Mouse (Mus musculus) lung, embryonic 16.5 days (tissue): ENCODE results near the gene Atg7. TPM values are rescaled to one million over a fixed set of nuclear protein-coding genes. Genes with fewer than 3 reads are reported as not detected.
A peak's percentile ranks its signal among the peaks of the same experiment; 100 is the strongest.

Source experiments
- ATAC-seq: fragments of 200-750 bp; cut with Nextera tagmentation; 2 replicates; pipeline ENCODE4 v1.8.0; 2017; ENCODE audit warnings: low read depth, mild to moderate bottlenecking, moderate library complexity
- H3K27ac ChIP-seq: fragments of 300-500 bp; sonication (generic); 2 replicates; pipeline ENCODE4 v1.5.1; 2014; ENCODE audit warnings: mild to moderate bottlenecking, control low read depth, low read length
- H3K27me3 ChIP-seq: fragments of 300-500 bp; sonication (generic); 2 replicates; pipeline ENCODE4 v1.6.1; 2014; ENCODE audit warnings: low read depth, low read length, mixed read lengths; ENCODE audit not compliant: control insufficient read depth, insufficient read depth
- H3K36me3 ChIP-seq: fragments of 300-500 bp; sonication (generic); 2 replicates; pipeline ENCODE4 v1.6.1; 2014; ENCODE audit warnings: low read length; ENCODE audit not compliant: control insufficient read depth, insufficient read depth
- H3K4me1 ChIP-seq: fragments of 300-500 bp; sonication (generic); replicated peaks from 2 replicates; pipeline ENCODE4 v1.6.1; 2014; ENCODE audit warnings: low read length, mixed read lengths; ENCODE audit not compliant: control insufficient read depth, insufficient read depth
- H3K4me2 ChIP-seq: fragments of 300-500 bp; sonication (generic); 2 replicates; pipeline ENCODE4 v1.6.1; 2014; ENCODE audit warnings: low read depth, low read length, control low read depth
- H3K4me3 ChIP-seq: fragments of 300-500 bp; sonication (generic); 2 replicates; pipeline ENCODE4 v1.5.1; 2014; ENCODE audit warnings: mild to moderate bottlenecking, low read length, control low read depth
- H3K9ac ChIP-seq: fragments of 300-500 bp; sonication (generic); 2 replicates; pipeline ENCODE4 v1.6.1; 2014; ENCODE audit warnings: low read length, control low read depth
- H3K9me3 ChIP-seq: fragments of 300-500 bp; sonication (generic); 2 replicates; pipeline ENCODE4 v1.6.1; 2016; ENCODE audit warnings: low read length; ENCODE audit not compliant: control insufficient read depth
- WGBS: fragments of 180-500 bp; shearing (Covaris S2); extraction: QIAGEN DNeasy Blood & Tissue Kit; methylation state at CpG from one replicate; pipeline ENCODE4 v1.1.7; 2014; 5-methylcytosine and 5-hydroxymethylcytosine counted together
- polyA plus RNA-seq: library from polyadenylated mRNA; unstranded; fragments of >200 nt; fragmentation: Nextera tagmentation; extraction: Ambion mirVana; gene quantifications from 2 replicates; pipeline ENCODE4 v1.2.1, GENCODE M21; 2015

The Atg7 gene
- polyA plus RNA-seq, 1 experiment from 2014 or later: 24.9 TPM

DNA sequence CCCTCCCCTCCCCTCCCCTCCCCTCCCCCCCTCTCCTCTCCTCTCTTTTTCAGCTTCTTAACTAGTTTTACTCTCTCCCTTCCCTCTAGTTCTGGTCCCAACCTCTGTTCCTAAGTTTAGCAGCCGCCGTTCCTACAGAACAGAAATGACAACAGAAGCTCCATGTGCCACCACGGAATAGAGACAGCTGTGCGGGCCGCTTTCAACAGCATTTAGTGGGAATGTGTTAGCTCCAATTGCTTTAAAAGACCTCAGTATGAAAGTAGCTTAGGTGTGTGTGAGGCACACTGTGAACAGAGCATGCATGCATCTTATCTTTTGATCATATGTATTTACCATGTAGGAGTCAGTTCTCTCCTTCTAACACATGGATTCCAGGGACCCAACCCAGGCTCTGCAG lies 79.1 kb downstream of the Atg7 start:
- Histone ChIP-seq H3K4me3 (no peak overlapping the region), H3K4me2 (no peak overlapping the region), H3K9ac (no peak overlapping the region), H3K36me3 (no peaks in the 10 kb centered on the region), H3K27ac (no peak overlapping the region), H3K4me1 (peaks cover 34% of the 10 kb centered on the region), H3K9me3 (no peaks in the 10 kb centered on the region), H3K27me3 (no peaks in the 10 kb centered on the region)
- WGBS: 81% methylated on average over 5 of the region's 5 CpGs
- ATAC-seq: no peak

DNA sequence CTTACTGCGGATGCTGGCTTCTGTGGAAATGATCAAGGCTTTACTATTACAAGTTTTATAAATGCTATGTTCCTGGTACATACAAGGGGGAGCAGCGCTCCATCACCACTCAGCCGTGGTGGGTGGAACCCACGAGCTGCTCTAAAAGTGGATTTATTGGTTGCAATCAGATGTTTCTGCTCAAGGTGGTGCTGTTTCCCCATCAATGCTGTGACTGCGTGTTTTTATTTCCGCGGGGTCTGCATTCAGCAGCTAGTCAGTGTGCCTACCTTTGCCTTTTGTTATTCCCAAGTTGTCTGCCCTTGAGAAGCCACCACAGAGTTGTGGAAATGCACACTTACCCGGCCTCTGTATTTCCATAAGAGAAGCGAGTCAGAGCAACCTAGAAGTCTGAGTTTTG lies 81.0 kb downstream of the Atg7 start:
- 0 out of 2 replicates have a peak overlapping the region, but pooled peaks have one; percentile 33 for H3K4me2 ChIP-seq
- H3K4me3 ChIP-seq: no peak overlapping the region
- H3K27ac ChIP-seq: no peak overlapping the region; the same call in 1 of the 2 replicates
- H3K36me3 ChIP-seq: no peaks in the 10 kb centered on the region
- peak; percentile 16; the same call in 1 of the 2 replicates for ATAC-seq
- no peaks in the 10 kb centered on the region for H3K9me3 ChIP-seq
- no peak overlapping the region for H3K9ac ChIP-seq
- no peaks in the 10 kb centered on the region for H3K27me3 ChIP-seq
- peaks cover 34% of the 10 kb centered on the region for H3K4me1 ChIP-seq
- WGBS: 20% methylated on average over 9 of the region's 9 CpGs

DNA sequence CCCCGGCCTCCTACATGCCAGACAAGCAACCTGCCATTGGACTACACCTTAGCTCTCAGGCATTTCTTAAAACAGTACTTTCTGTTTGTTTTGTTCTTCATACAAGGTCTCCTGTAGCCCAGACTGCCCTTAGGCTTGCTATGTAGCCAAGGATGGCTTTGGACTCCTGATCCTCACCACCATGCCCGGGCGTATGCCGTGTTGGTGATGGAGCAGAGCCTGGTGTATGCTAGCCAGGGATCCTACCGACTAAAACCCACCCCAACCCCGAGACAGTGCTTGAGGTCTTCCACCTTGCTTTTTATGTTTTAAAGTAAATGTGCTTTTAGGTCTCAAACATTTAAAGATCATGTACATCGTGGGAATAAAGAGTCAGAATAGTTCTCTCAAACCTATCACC lies 81.5 kb downstream of the Atg7 start:
- Histone ChIP-seq H3K4me3 (no peak overlapping the region), H3K27ac (peak overlapping the region; percentile 74; the same call in 1 of the 2 replicates), H3K4me2 (0 out of 2 replicates have a peak overlapping the region, but pooled peaks have one; percentile 33), H3K9me3 (no peaks in the 10 kb centered on the region), H3K27me3 (no peaks in the 10 kb centered on the region), H3K9ac (no peak overlapping the region), H3K4me1 (peaks cover 30% of the 10 kb centered on the region), H3K36me3 (no peaks in the 10 kb centered on the region)
- 57% methylated on average over 7 of the region's 7 CpGs for WGBS
- no peak for ATAC-seq

DNA sequence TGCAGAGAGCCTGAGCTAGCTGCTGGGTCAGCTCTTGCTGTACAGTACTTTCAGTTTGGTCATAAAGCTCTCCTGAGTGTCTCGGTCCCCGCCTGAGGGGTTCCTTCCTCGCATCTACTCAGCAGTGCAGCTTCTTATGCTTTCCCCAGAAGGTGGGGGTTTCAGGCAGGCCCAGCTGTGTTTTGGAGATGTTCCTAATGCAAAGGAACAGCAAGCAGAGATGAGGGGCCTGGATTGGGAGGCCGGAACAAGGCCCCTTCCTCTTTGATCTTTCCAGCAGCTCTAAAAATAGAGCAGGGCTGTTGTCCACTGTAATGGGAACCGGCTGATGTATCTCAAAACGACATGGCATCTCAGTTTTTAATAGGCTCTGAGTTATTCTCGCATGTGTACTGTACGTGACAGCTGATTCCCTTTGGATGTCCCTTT lies 82.3 kb downstream of the Atg7 start:
- Histone ChIP-seq H3K9me3 (no peaks in the 10 kb centered on the region), H3K4me1 (peaks cover 27% of the 10 kb centered on the region), H3K36me3 (no peaks in the 10 kb centered on the region), H3K27ac (peak overlapping the region; percentile 74), H3K9ac (peak overlapping the region; percentile 20), H3K4me2 (peak overlapping the region; percentile 30; the same call in 1 of the 2 replicates), H3K27me3 (no peaks in the 10 kb centered on the region), H3K4me3 (no peak overlapping the region)
- 19% methylated on average over 8 of the region's 8 CpGs for WGBS
- peak; percentile 92 for ATAC-seq

DNA sequence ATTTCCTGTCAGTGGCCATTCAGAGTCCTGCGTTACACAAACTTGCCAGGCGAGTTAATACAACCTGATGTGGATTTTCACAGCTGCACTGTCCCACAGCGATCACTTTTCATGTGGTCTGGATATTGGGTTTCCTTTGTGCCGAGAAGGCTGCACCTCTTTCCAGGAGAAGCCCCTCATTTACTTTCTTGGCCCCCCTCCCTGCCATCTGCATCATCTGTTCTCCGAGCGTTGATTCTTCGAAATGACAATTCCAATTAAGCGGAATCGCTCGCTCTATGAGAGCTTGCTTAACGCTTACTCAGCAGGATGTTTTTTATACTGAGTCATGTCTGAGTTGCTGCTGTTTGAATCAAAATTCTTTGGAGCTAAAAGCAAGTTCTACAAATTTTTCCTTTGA lies 83.8 kb downstream of the Atg7 start:
- WGBS: 65% methylated on average over 11 of the region's 11 CpGs

DNA sequence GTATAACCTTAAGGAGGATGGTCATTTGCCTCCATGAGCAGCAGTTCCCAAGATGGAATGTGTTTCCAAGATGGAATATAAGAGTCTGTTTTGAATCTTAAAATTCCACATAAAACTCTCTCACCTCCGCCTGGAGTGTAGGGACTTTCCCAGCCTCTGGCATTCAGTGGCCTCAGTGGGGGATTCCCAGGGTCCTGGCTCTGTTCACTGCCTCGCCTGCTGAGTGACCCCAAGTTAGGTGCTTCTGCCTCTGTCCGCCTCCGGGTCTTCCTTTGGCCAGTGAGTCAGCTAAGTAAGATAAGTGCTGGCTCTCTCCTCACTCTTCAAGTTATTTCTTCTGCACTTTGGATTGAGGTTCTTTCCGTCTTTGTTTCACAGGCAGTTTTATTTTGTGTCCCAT lies 90.3 kb downstream of the Atg7 start:
- no peak overlapping the region for H3K4me2 ChIP-seq
- ATAC-seq: no peak
- no peaks in the 10 kb centered on the region for H3K9me3 ChIP-seq
- no peak overlapping the region for H3K9ac ChIP-seq
- WGBS: 59% methylated on average over 5 of the region's 5 CpGs
- H3K27ac ChIP-seq: no peak overlapping the region
- peaks cover 3% of the 10 kb centered on the region; the same call in 1 of the 2 replicates for H3K4me1 ChIP-seq
- no peak overlapping the region for H3K4me3 ChIP-seq
- H3K36me3 ChIP-seq: no peaks in the 10 kb centered on the region
- H3K27me3 ChIP-seq: no peaks in the 10 kb centered on the region

More for the DNA sequence above, 83.8 kb downstream of the Atg7 start:
- no peak overlapping the region for H3K4me3 ChIP-seq
- H3K9me3 ChIP-seq: no peaks in the 10 kb centered on the region
- H3K27ac ChIP-seq: no peak overlapping the region
- no peaks in the 10 kb centered on the region for H3K36me3 ChIP-seq
- H3K27me3 ChIP-seq: no peaks in the 10 kb centered on the region
- no peak for ATAC-seq
- H3K4me2 ChIP-seq: no peak overlapping the region
- peaks cover 27% of the 10 kb centered on the region for H3K4me1 ChIP-seq
- H3K9ac ChIP-seq: no peak overlapping the region

DNA sequence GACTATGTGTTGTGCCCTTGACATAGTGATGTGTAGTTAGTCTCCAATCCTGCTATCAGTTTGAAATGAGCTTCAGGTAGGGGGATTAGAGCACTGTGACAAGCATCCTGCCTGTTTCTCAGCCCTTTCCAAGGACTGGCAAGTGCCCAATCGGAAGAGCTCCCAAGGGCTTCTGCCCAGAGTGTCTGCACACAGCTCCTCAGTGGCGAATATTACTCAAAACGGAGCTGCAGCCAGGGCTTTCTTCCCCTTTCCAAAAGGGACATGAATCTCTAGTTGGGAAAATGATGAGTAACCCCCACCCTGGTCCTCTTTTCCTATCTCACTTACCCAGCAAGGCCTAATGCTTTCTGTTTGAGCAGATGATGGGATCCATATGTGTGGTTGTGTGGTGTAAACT lies 90.8 kb downstream of the Atg7 start:
- H3K4me2 ChIP-seq: no peak overlapping the region
- no peaks in the 10 kb centered on the region for H3K27me3 ChIP-seq
- H3K4me3 ChIP-seq: no peak overlapping the region
- H3K9ac ChIP-seq: no peak overlapping the region
- WGBS: 75% methylated on average over 3 of the region's 3 CpGs
- H3K4me1 ChIP-seq: peaks cover 3% of the 10 kb centered on the region; the same call in 1 of the 2 replicates
- no peaks in the 10 kb centered on the region for H3K9me3 ChIP-seq
- no peak for ATAC-seq
- H3K27ac ChIP-seq: no peak overlapping the region
- no peaks in the 10 kb centered on the region for H3K36me3 ChIP-seq

DNA sequence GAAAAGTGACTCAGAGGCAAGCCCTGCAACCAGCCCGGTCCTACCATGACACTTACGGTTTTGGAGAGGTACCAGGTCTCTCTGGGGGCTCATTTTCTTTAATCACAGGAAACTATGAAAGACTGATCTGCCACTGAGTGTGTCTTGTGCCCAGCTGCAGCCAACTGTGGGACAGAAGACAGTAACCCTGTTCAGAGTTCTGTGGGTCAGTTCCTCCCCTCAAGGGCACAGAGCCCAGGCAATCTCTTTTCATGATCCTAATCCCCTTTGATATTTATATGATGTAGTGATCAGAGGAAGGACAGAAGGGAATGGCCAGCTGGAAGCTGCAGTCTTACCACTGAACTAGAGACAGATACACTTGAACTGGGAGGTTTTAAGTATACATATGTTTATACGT lies 92.2 kb downstream of the Atg7 start:
- Histone ChIP-seq H3K9ac (no peak overlapping the region), H3K27ac (no peak overlapping the region), H3K27me3 (no peaks in the 10 kb centered on the region), H3K4me3 (no peak overlapping the region), H3K4me1 (peaks cover 3% of the 10 kb centered on the region; the same call in 1 of the 2 replicates), H3K36me3 (no peaks in the 10 kb centered on the region), H3K4me2 (no peak overlapping the region), H3K9me3 (no peaks in the 10 kb centered on the region)
- no peak for ATAC-seq
- WGBS: 77% methylated on average over 3 of the region's 3 CpGs

DNA sequence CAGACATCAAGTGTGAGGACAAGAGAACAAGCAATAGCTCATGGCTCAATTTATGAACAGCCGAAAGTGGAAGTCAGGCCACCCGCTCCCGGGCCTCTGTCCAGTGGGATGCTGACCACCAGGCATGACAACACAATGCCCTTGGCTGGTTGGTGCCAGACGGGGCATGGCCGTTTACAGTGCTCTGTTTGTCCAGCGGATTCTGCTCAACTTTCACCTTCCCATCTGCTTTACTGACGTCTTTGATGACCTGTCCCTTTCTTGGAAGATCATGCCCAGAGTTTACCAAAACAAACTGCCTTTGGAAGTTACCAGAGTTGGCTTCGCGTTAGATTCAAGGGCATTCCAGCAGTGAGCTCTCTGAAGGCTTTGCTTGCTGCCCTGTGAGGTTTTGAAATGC lies 93.5 kb downstream of the Atg7 start:
- no peaks in the 10 kb centered on the region for H3K36me3 ChIP-seq
- H3K27ac ChIP-seq: no peak overlapping the region
- H3K4me2 ChIP-seq: no peak overlapping the region
- no peak for ATAC-seq
- H3K4me1 ChIP-seq: peaks cover 3% of the 10 kb centered on the region; the same call in 1 of the 2 replicates
- H3K9ac ChIP-seq: no peak overlapping the region
- H3K4me3 ChIP-seq: no peak overlapping the region
- WGBS: 87% methylated on average over 9 of the region's 9 CpGs
- H3K27me3 ChIP-seq: no peaks in the 10 kb centered on the region
- no peaks in the 10 kb centered on the region for H3K9me3 ChIP-seq

DNA sequence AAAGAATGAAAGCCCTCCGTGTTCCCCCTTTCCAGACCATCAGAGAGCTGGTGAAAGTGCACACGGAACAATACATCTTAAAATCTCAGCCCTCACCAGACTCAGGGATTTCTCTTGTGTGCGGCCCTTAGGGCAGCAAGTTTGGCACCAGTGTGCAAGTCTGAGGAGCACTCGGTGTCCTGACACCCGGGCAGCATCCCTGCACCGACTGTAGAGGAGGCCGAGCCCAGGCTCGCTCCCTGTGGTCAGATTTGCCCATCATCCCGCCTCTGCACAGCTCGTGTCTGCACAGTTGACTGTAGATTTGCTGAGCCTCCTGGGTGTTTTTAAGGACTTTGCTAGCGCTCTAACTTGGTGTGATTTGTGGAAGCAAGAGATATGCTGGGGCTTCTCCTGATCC lies 94.3 kb downstream of the Atg7 start:
- H3K4me1 ChIP-seq: peaks cover 3% of the 10 kb centered on the region; the same call in 1 of the 2 replicates
- no peaks in the 10 kb centered on the region for H3K27me3 ChIP-seq
- H3K9ac ChIP-seq: no peak overlapping the region
- H3K4me3 ChIP-seq: no peak overlapping the region
- H3K27ac ChIP-seq: no peak overlapping the region
- ATAC-seq: no peak
- H3K36me3 ChIP-seq: no peaks in the 10 kb centered on the region
- H3K4me2 ChIP-seq: no peak overlapping the region
- WGBS: 79% methylated on average over 11 of the region's 11 CpGs
- H3K9me3 ChIP-seq: no peaks in the 10 kb centered on the region
